Mouse (Mus musculus): ENCODE data around the gene Mlxip. TPM values are rescaled to one million over a fixed set of nuclear protein-coding genes. Genes with fewer than 3 reads are reported as not detected.

The Mlxip gene
- polyA plus RNA-seq, 1 experiment, result 27.6 TPM

DNA sequence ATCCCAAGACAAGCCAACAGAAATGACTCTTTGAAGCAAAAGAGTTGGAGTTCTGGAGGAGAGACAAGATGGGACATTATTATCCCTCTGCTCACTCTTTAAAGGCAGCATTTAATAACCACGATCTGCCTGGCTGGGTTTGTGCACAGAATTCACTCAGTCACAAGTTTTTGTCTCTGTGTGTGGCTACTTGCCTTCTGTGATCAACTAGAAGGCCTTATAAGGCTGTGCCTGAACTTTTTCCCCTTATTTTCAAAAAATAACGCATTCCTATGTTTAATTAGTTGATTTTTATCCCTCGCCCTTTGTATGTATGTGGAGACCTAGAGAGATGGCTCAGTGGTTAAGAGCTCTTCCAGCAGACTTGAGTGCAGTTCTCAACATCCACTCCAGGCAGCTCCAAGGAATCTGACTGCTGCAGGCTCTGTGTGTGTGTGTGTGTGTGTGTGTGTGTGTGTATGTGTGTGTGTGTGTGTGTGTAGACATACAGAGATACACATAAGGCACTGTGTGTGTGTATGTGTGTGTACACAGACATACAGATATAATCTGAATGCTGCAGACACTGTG is 37.8 kb downstream of the Mlxip start:
- no peak for DNase-seq (ENCODE audit: low spot score)

- DNase-seq (ENCODE audit: low spot score), result no peak
Measured at GRCm38 (mm10) chr5:123436071-123436779, 41.6 kb downstream of the Mlxip start.

DNA sequence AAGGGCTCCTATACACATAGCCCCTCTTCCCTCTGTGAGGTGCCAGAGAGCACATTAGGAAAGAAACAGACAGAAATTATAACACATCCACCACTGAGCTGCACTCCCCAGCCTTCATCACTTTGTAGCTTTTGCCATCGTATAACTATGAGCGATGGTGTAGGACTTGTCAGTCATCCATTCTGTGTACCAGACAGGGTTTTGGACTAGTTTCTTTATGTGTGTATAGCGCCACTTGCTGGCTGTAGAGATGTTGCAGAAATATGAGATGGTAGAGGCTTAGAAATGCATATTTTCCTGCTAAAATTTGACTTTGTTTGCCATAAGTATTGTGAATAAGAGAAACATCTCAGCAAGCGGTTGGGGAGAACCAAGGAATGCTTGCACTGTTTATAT is 42.2 kb downstream of the Mlxip start:
- DNase-seq (ENCODE audit: low spot score), result no peak

- no peak for DNase-seq (ENCODE audit: low spot score)
Measured at GRCm38 (mm10) chr5:123438381-123438780, 43.8 kb downstream of the Mlxip start.

DNA sequence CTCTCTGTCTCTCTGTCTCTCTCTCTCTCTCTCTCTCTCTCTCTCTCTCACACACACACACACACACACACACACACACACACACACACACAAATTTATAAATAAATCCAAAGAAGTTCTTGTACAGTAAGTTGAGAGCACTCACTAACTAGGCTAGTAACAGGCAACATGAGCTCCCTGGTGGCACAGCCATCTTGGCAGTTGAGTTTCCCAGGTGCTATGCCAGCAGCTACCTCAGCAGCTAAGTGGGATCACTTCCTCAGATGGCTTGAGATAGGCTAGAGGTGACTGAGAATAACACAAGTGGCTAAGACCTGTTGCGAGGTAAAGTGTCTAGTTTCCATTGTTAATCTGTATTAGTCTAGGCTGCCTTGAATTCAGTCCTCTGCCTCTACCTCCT is 44.7 kb downstream of the Mlxip start:
- no peak for DNase-seq (ENCODE audit: low spot score)

GRCm38 (mm10) chr5:123439941-123440340 is 45.3 kb downstream of the Mlxip start:
- DNase-seq (ENCODE audit: low spot score), result no peak

GRCm38 (mm10) chr5:123440664-123441063 is 46.1 kb downstream of the Mlxip start:
- no peak for DNase-seq (ENCODE audit: low spot score)

GRCm38 (mm10) chr5:123442283-123442682 is 47.7 kb downstream of the Mlxip start:
- no peak for DNase-seq (ENCODE audit: low spot score)

DNA sequence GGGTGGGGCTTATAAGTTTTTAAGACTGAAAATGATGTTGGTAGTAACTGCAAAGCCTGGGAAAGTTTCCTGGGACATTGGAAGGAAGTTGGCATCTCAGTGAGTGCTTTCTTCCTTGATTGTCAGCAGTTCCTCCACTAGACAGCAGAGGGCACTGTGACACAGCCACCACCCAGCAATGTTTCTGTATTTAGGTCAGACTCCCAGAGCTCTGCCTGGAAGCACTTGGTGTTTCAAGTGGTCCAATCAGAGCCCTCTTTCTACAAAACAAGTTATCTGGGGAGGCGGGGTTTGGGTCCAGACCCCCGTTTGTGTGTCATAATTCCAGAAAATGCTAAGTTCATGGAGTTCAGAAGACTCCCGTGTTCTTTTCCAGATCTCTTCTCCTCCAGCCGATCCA is 49.5 kb downstream of the Mlxip start:
- no peak for DNase-seq (ENCODE audit: low spot score)

DNA sequence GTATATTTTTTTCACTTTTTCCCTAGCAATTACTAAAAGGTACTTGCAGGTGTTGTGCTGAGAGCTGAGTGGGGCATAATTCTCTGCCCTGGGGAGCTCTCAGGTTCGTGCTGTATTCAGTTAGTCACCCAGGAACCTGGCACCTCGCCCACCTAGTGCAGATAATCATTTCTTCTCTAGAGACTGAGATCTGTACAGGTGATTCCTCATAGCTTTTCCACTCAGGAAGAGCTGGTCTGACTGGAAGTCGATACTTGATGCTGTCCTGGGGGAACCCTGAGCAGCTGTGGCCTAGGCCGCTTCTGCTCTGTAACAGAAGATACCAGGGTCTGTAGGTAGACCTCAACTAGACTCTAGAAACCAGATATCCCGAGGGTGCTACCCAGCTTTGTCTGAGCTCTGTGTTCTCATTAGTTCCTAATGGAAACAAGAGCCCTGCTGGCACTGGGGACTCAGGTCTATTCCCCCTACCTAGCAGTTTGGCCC is 50.3 kb downstream of the Mlxip start:
- no peak for DNase-seq (ENCODE audit: low spot score)

GRCm38 (mm10) chr5:123451886-123452285 is 57.3 kb downstream of the Mlxip start:
- no peak for DNase-seq (ENCODE audit: low spot score)

DNA sequence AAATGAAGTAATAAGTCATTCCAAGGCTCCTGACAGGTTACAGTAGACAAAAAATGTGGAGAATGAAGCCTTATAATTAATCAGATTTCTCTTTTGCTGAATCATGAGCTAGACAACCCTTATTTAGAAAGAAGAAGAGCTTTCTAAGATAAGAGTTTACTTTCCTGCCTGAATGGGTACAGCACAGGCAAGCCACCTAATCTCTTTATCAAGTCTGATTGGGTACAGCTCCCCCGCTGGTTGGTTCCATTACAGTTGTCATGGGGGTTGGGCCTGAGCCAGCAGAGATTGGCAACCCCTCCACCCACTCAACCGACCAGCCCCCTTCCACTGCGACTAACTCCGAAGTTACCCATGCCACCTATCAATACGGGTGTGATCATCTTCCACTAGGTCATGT is 66.8 kb downstream of the Mlxip start:
- no peak for DNase-seq (ENCODE audit: low spot score)

DNA sequence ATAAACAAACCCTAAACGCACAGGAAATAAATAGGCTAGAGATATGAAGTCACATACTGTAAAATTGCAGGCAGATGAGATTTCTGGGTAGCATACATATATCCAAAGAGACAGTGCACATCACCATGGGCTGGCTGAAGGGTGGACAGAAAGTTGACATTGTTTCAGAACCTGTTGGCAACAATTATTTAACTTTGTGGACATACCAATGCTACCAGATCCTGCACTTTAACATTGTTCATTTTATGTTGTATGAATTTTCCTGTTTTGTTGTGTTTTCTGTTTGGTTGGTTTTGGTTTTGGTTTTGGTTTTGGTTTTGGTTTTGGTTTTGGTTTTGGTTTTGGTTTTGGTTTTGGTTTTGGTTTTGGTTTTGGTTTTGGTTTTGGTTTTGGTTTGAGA is 70.0 kb downstream of the Mlxip start:
- DNase-seq (ENCODE audit: low spot score), result no peak

DNA sequence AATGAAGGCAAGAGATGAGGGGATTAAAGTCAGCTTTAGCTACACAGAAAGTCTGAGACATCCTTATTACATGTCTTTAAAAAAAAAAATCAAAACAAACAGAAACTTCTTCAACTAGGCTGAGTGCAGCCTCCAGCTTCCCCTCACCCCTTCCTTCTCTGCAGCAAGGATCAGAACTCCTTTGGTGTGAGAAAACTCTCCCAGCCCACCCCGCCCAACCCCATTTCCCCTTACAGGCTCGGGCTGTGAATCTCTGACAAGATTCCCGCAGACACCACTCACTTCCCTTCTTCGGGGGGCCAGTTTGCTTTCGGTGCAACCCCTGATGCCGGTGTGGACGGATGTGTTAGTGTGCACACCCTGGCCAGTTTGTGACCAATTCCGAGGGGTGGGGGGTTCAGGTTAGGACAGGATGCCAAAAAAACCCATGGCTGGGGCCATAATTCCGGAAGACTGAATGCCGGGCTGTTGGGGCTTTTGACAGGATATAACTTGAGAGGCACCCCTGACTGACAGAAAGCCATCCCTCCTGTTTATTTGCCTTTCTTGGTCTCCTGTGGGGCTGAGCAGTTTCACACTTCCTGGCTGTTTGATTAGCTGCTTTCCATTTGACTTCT is 76.3 kb downstream of the Mlxip start:
- DNase-seq (ENCODE audit: low spot score), result no peak

GRCm38 (mm10) chr5:123473817-123474216 is 79.2 kb downstream of the Mlxip start:
- no peak for DNase-seq (ENCODE audit: low spot score)

GRCm38 (mm10) chr5:123487659-123488395 is 93.2 kb downstream of the Mlxip start:
- no peak for DNase-seq (ENCODE audit: low spot score)

GRCm38 (mm10) chr5:123489112-123489785 is 94.7 kb downstream of the Mlxip start, which contains the start of the genes Lrrc43 and Il31:
TSS of gene Lrrc43 (plus strand) at chr5:123489305.
TSS of gene Il31 (minus strand) at chr5:123489489.
- no peak for DNase-seq (ENCODE audit: low spot score)

- no peak for DNase-seq (ENCODE audit: low spot score)
Measured at GRCm38 (mm10) chr5:123489935-123490334, 95.3 kb downstream of the Mlxip start.

GRCm38 (mm10) chr5:123499717-123500116 is 105.1 kb downstream of the Mlxip start:
- no peak for DNase-seq (ENCODE audit: low spot score)

DNA sequence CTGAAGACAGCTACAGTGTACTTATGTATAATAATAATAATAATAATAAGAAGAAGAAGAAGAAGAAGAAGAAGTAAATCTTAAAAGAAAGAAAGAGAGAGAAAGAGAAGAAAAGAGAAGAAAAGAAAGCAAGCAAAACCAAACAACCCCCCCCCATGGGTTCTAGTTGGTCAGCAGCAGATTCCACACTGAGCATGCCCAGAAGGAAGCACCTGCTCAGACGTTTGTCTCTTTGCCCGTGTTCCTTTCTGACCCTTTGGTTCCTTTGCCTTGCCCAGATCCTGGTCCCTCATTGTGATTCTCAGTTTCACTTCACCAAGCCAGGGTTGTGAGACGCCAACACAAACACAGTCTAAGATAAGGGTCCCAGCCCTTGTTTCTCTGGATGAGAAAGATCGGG is 107.4 kb downstream of the Mlxip start:
- DNase-seq (ENCODE audit: low spot score), result no peak

All from urinary bladder, adult 2 months (tissue).